Mouse (Mus musculus) frontal cortex, postnatal 10 days (tissue): ENCODE data around the gene Parva.

ENCODE experiments used
- DNase-seq, 2 experiments: peaks; one replicate each; pipeline ENCODE4 v3.0.0; 2022; ENCODE audit warnings: low spot score in 2 of 2, mixed read lengths in 1 of 2

The Parva gene

DNA sequence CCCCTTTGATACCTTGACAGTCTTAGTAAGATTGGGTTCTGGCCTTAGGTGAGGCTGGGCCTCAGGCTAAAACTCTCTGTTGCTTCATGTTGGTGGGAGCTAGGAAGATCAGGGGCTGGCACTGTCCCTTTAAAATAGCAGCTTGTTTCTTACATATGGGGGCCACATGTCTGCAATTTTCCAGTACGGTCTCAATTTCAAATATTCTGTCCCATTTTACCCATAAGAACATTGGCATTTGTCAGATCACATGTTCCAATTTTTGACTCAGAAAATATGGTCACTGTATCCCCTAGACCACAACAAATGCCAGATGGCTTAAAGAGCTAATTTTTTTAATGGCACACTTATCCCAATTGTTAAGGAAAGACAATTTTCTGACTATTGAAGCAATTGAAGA, 85.6 kb downstream of the Parva start:
- DNase-seq, result no peak

GRCm38 (mm10) chr7:112514636-112515193, 87.4 kb downstream of the Parva start:
- DNase-seq, result no peak

DNA sequence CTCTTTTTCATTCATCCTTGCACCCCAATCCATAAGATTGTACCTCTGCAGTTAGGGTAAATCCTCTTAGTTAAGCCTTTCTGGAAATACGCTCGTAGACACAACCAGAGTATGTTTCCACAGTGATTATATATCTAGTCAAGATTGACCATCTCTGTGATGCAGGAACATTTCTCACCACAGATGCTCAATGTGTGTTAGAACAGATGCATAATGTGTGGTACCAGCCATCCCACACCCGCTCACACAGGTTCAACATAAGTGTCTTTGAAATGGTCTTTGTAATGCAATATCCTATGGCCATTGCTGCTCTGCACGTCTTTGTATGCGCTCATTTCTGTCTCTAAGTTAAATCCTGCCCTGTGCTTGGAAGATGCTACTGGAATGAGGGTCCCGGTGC, 98.2 kb downstream of the Parva start:
- no peak for DNase-seq

GRCm38 (mm10) chr7:112526226-112526625, 98.9 kb downstream of the Parva start:
- no peak for DNase-seq

DNA sequence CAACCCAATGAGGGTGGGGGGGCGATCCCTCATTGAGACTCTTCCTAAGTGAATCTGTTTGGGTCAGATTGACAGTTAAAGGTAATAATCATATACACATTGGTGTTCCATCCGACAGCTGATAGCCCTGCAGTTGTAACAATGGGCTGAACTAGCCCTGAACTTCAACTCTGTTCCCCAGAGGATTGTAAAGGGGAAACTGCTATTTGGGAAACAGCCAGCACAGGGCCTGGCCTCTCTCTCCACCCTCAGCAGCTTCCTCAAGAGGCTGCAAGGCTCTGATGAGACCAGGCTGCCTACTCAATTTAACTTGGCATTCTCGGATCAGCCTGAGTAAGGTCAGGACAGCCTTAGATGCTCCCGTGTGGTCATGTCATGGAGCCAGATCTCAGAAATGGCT, 99.9 kb downstream of the Parva start:
- no peak for DNase-seq

DNA sequence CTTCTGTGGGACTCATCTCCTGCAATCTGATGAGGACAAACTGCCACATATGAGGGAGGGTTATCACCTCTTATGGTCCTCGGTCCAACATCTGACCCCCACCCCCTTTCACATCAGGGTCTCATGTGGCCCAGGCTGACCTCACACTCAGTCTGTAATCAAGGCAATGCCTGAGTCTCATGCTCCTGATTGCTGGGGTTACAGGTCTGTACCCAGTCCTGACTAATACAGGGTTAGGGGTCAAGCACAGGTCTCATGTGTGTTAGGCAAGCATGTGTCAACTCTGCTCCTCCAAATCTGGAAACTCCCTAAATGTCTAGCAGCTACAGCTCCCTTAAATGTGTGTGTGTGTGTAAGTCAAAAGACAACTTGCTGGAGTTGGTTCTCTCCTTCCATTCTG, 100.8 kb downstream of the Parva start:
- no peak for DNase-seq

DNA sequence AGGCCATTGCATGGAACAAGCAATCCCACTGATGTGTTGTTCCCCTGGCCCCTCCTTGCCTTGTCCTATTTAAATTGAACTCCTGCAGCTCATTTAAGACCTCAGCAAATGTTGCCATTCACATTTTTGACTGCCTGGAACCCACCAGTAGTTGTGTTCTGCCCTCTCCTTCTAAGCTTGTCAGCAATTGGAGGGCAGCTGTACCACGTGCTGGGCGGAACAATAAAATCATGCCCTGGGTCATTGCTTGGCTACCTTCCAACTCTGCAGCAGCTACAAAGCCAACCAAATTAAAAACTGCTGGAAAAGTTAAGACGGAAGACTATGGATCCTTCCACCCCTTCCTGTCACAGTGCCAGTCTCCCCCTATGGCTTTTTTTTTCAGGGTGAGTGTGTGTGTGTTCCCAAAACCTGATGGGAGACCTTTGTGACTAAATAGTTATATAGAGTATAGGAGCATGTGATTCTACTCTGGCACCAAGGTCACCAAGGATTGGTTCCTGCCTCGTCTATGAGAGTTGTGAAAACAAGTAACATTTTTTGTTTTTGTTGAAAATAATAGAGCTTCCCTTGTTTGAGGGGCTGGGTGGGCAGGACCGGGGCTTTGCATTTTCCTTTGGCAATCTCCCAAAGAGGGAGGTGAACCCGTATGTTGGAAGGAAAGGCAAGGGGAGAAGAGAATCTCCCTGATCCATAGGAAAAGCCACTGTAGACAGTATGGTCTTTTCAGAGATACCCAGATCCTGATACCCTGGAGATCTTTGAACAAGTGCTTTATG, 101.5 kb downstream of the Parva start:
- DNase-seq, result no peak

DNA sequence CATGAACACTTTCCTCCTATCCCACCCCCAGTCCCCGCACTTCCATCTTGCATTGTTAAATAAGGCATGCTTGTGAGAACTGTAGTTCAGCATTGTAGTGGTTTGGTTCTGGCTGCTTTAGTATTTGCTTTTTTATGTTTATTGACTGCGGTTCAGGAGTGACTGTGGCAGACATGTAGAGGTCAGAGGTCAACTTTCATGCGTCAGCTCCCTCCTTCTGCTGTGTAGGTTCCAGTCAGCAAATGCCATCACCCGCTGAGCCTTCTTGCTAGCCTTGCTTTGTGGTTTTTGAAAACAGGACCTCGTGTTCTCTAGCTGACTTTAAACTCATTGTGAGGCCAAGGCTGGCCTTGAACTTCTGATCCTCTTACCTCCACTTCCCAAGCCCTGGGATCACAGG, 103.6 kb downstream of the Parva start:
- no peak for DNase-seq

DNA sequence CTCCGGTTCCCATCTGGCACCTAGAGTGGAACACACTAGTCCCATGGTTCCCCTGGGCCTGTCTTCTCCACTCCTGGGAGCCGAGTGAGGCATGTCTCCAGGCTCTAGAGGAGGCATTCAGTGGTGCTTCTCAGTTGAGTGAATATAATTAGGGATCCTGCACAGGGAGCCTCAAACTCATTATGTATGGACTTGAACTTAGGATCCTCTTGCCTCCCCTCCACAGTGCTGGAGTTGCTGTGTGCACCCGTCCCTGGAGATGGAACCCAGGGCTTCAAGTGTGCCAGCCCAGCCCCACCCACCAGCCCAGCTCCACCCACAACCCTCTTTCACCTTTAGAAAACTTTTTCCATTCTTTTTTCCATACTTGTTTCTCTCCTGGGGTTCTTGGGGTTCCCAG, 106.8 kb downstream of the Parva start:
- DNase-seq, result no peak

DNA sequence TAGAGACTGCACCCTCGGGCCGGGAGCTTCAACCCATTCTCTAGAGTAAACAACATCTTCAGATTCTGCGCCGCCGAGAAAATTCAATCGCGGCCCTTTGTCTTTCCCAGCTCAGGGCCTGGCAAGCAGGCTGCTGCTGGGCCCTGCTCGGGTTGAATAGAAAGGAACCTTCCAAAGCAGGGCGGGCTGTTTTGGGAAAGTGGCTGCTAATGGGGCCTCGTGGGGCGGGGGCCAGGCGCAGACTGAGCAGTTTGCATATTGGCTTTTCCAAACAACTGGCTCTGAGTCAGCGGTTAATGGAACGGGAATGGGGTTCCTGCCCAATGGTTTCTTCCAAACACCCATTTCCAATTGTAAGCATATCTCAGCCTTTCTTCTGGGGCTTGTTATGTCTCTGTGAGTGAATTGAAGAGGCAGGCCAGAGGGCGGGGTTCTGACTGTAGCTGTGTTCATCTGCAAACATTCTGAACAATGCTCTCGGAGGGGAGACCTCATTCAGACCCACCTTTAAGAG, 108.2 kb downstream of the Parva start:
- DNase-seq, result peak; percentile 54 to 60

DNA sequence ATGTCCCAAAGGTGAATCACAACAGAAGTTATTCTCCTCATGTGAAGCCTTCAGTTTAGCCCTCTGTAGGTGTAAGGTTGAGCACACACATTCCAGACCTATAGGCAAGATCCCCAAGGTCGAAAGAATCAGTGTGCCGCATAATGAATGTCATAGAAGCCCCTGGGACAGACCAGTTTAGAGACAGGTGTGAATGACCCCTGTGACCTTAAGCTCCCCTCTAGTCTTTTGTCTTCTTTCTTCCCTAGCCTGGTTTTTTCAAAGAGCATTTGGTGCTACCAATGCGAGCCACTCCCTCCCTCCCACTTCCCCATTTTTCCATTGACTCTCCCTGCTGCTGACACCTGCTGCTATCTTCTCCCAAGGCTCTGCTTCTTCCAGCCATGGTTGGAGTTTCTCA, 121.8 kb downstream of the Parva start:
- DNase-seq, result no peak

DNA sequence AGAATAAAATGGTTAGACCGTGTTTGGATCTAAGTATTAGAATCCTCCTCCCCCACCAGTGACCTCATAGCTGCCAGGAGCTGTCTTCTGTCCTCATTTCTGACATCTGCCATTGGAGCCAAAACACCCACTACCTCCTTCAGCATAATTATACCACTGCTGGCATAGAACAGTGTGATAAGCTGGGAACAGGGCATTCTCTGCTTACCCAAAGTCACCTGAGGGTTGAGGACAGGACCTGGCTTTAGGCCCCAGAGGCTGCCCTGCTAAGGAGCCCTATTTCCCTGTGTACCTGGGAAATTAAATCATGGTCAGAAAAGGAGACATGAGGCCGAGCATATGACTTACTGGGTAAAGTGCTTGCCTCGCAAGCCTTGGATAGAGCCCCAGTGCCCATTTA, 134.2 kb downstream of the Parva start:
- DNase-seq, result no peak

DNA sequence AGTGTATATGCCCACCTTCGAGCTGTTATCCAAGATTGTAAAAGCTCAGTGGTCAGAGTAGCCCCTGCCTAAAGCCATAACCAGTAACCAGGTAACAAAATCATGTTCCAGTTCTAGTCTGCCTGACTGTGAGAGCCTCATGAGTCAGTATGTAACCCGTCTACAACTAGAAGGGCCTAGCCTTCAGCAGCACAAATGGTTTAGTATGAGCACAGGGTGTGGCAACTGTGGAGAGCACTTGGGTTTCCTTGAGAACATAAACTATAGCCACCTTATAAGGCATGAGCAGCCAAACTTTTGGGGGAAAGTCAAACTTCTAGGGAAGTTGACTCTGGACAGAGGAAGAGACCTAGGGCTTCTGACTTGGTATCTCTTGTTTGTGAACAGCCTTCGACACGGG, 139.7 kb downstream of the Parva start:
- no peak for DNase-seq

DNA sequence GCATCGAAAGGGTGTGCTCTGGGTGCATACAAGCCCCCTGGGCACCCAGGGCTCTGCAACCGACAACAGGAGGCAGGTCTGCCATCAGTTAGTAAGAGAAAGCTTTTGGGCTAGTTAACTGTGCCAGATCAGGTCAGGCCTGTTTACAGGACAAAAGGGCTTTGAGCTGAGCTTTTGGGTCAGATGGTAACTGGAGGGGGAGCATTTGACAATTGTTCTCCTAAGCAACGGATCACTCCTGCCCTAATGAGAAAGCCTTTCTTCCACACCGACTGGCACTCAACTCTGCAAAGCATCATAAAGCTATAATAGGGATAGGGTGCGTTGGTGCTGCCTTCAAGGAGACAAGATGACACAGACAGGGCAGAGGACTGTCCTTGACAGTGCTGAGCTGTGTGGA, 141.7 kb downstream of the Parva start:
- no peak for DNase-seq

DNA sequence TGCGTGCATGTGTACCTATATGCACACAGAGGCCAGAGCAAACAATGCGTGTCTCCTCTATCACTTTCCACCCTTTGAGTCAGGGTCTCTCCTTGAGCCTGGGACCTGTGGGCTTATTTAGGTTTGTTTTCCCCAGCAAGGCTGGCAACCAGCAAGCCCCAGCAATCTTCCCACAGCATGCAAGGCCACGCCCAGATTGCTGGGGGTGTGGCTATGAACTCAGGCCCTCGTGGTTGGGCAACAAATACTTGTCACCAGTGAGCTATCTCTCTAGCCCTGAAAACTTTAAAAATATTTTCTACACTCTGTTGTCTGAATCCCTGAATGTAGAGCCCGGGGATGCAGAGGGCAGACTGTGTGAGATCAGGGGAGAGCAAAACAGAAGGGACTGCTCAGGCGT, 154.3 kb downstream of the Parva start:
- DNase-seq, result no peak

DNA sequence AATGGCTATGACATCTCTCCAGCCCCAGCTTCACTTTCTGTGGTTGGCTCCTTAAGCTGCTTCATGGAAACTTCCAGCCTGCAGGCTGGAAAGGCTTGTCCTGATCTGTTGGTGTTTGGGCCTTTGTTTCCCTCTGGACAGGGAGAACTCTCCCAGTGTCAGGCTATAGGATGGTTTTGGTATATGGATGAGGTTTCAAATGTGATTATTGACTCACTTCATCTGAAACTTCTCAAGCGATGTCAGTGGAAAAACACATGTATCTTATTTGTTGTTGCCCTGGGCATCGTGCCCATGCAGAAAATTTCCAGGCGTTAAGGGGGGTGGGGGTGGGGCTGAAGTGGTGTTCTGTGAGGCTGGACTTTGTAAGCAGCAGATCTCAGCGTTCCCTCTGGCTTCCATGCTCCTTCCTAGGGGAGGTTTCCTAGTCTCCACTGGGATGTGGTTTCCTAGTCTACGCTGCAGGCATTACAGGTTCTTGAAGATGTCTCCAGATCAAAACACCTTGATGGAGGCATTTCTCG, 155.6 kb downstream of the Parva start:
- no peak for DNase-seq

GRCm38 (mm10) chr7:112587449-112587848, 160.1 kb downstream of the Parva start:
- DNase-seq, result no peak

GRCm38 (mm10) chr7:112589530-112589929, 162.2 kb downstream of the Parva start:
- DNase-seq, result no peak

- DNase-seq, result no peak
Observed at GRCm38 (mm10) chr7:112593586-112593985, 166.3 kb downstream of the Parva start.

- no peak for DNase-seq
Observed at GRCm38 (mm10) chr7:112595226-112595850, 168.0 kb downstream of the Parva start.

GRCm38 (mm10) chr7:112599650-112600049, 172.3 kb downstream of the Parva start:
- no peak for DNase-seq

GRCm38 (mm10) chr7:112600163-112600562, 172.9 kb downstream of the Parva start:
- DNase-seq, result no peak

- no peak for DNase-seq
Observed at GRCm38 (mm10) chr7:112602966-112603365, 175.7 kb downstream of the Parva start.
